Mouse (Mus musculus) kidney, embryonic 14.5 days (tissue): ENCODE data around the gene Tmem175. TPM values are rescaled to one million over a fixed set of nuclear protein-coding genes. Genes with fewer than 3 reads are reported as not detected.
A peak's percentile ranks its signal among the peaks of the same experiment; 100 is the strongest.

Experiments used
- ATAC-seq: fragments of 200-750 bp; cut with Nextera tagmentation; 2 replicates; pipeline ENCODE4 v1.8.0; 2017; ENCODE audit warnings: moderate number of reproducible peaks, mild to moderate bottlenecking, moderate TSS enrichment, moderate library complexity; ENCODE audit not compliant: low FRiP score, low TSS enrichment
- H3K27ac ChIP-seq: fragments of 300-500 bp; sonication (generic); 2 replicates; pipeline ENCODE4 v1.5.1; 2014; ENCODE audit warnings: low read depth, mild to moderate bottlenecking, low read length, moderate library complexity, mixed read lengths
- H3K27me3 ChIP-seq: fragments of 300-500 bp; sonication (generic); 2 replicates; pipeline ENCODE4 v1.6.1; 2014; ENCODE audit warnings: mild to moderate bottlenecking, low read length; ENCODE audit not compliant: control insufficient read depth, insufficient read depth
- H3K36me3 ChIP-seq: fragments of 300-500 bp; sonication (generic); 2 replicates; pipeline ENCODE4 v1.6.1; 2014; ENCODE audit warnings: low read length, mixed read lengths; ENCODE audit not compliant: control insufficient read depth, insufficient read depth
- H3K4me1 ChIP-seq: fragments of 300-500 bp; sonication (generic); 2 replicates; pipeline ENCODE4 v1.6.1; 2014; ENCODE audit warnings: low read length, mixed read lengths; ENCODE audit not compliant: control insufficient read depth, insufficient read depth
- H3K4me2 ChIP-seq: fragments of 300-500 bp; sonication (generic); replicated peaks from 2 replicates; pipeline ENCODE4 v1.6.1; 2014; ENCODE audit warnings: low read depth, mild to moderate bottlenecking, low read length
- H3K4me3 ChIP-seq: fragments of 300-500 bp; sonication (generic); 2 replicates; pipeline ENCODE4 v1.5.1; 2014; ENCODE audit warnings: mild to moderate bottlenecking, low read length
- H3K9ac ChIP-seq: fragments of 300-500 bp; sonication (generic); 2 replicates; pipeline ENCODE4 v1.6.1; 2014; ENCODE audit warnings: low read depth, mild to moderate bottlenecking, low read length, moderate library complexity
- H3K9me3 ChIP-seq: fragments of 300-500 bp; sonication (generic); 2 replicates; pipeline ENCODE4 v1.6.1; 2016; ENCODE audit warnings: low read length; ENCODE audit not compliant: control insufficient read depth
- whole genome bisulfite sequencing: fragments of 180-500 bp; shearing (Covaris S2); extraction: QIAGEN DNeasy Blood & Tissue Kit; methylation state at CpG from one replicate; pipeline ENCODE4 v1.1.7; 2014; 5-methylcytosine and 5-hydroxymethylcytosine counted together
- polyA plus RNA-seq: library from polyadenylated mRNA; unstranded; fragments of >200 nt; fragmentation: Nextera tagmentation; extraction: Ambion mirVana; gene quantifications from 2 replicates; pipeline ENCODE4 v1.2.1, GENCODE M21; 2014

The Tmem175 gene
- polyA plus RNA-seq, 1 experiment from 2014 or later = 29.0 TPM

GRCm38 (mm10) chr5:108659698-108660631, 30.4 kb downstream of the Tmem175 start, which contains the start of gene Idua:
Gene Idua, plus strand, starts transcription at chr5:108660331.
- Histone ChIP-seq H3K27ac (no peak within 1 kb of the TSS), H3K27me3 (no peaks in the 10 kb centered on the region), H3K36me3 (peaks cover 20% of the 10 kb centered on the region), H3K9ac (peak within 1 kb of the TSS; percentile 78), H3K4me1 (peaks cover 13% of the 10 kb centered on the region), H3K4me2 (peak within 1 kb of the TSS; percentile 92), H3K9me3 (no peaks in the 10 kb centered on the region), H3K4me3 (peak within 1 kb of the TSS; percentile 71)
- peak; percentile 50 for ATAC-seq
- WGBS = 11% methylated on average over 24 of the region's 24 CpGs

- Histone ChIP-seq H3K4me1 (peaks cover 13% of the 10 kb centered on the region), H3K27me3 (no peaks in the 10 kb centered on the region), H3K4me3 (peak overlapping the region; percentile 71), H3K9me3 (no peaks in the 10 kb centered on the region), H3K27ac (no peak overlapping the region), H3K4me2 (peak overlapping the region; percentile 92), H3K9ac (peak overlapping the region; percentile 78), H3K36me3 (peaks cover 12% of the 10 kb centered on the region)
- 13% methylated on average over 36 of the region's 36 CpGs for WGBS
- peak; percentile 100 for ATAC-seq
Measured at GRCm38 (mm10) chr5:108660632-108661268, 31.2 kb downstream of the Tmem175 start.

- peaks cover 3% of the 10 kb centered on the region; the same call in 1 of the 2 replicates for H3K27me3 ChIP-seq
- peaks cover 13% of the 10 kb centered on the region for H3K4me1 ChIP-seq
- no peak overlapping the region for H3K4me2 ChIP-seq
- no peak for ATAC-seq
- no peak overlapping the region for H3K27ac ChIP-seq
- H3K4me3 ChIP-seq = no peak overlapping the region
- H3K9ac ChIP-seq = no peak overlapping the region
- H3K36me3 ChIP-seq = no peaks in the 10 kb centered on the region
- H3K9me3 ChIP-seq = no peaks in the 10 kb centered on the region
- 90% methylated on average over 4 of the region's 4 CpGs for WGBS
Measured at GRCm38 (mm10) chr5:108662772-108663171, 33.2 kb downstream of the Tmem175 start.

GRCm38 (mm10) chr5:108665066-108665465, 35.5 kb downstream of the Tmem175 start:
- 43% methylated on average over 3 of the region's 3 CpGs for WGBS
- Histone ChIP-seq H3K27me3 (peaks cover 3% of the 10 kb centered on the region; the same call in 1 of the 2 replicates), H3K36me3 (no peaks in the 10 kb centered on the region), H3K27ac (no peak overlapping the region), H3K4me1 (peaks cover 5% of the 10 kb centered on the region), H3K4me3 (no peak overlapping the region), H3K4me2 (no peak overlapping the region), H3K9ac (no peak overlapping the region), H3K9me3 (no peaks in the 10 kb centered on the region)
- no peak for ATAC-seq

GRCm38 (mm10) chr5:108667370-108667769, 37.8 kb downstream of the Tmem175 start:
- no peak overlapping the region for H3K9ac ChIP-seq
- 0 out of 2 replicates have a peak, but pooled peaks cover 4% of the 10 kb centered on the region for H3K4me1 ChIP-seq
- H3K36me3 ChIP-seq = 0 out of 2 replicates have a peak, but pooled peaks cover 2% of the 10 kb centered on the region
- no peak overlapping the region for H3K4me3 ChIP-seq
- ATAC-seq = no peak
- no peak overlapping the region for H3K27ac ChIP-seq
- 71% methylated on average over 2 of the region's 2 CpGs for WGBS
- H3K27me3 ChIP-seq = peaks cover 3% of the 10 kb centered on the region; the same call in 1 of the 2 replicates
- H3K9me3 ChIP-seq = no peaks in the 10 kb centered on the region
- no peak overlapping the region for H3K4me2 ChIP-seq

- H3K9me3 ChIP-seq = no peaks in the 10 kb centered on the region
- peaks cover 3% of the 10 kb centered on the region; the same call in 1 of the 2 replicates for H3K27me3 ChIP-seq
- H3K4me3 ChIP-seq = peak overlapping the region; percentile 57
- ATAC-seq = no peak
- H3K27ac ChIP-seq = no peak overlapping the region
- WGBS = 13% methylated on average over 3 of the region's 3 CpGs
- H3K4me2 ChIP-seq = peak overlapping the region; percentile 78
- H3K36me3 ChIP-seq = 0 out of 2 replicates have a peak, but pooled peaks cover 4% of the 10 kb centered on the region
- H3K4me1 ChIP-seq = 0 out of 2 replicates have a peak, but pooled peaks cover 4% of the 10 kb centered on the region
- peak overlapping the region; percentile 71; the same call in 1 of the 2 replicates for H3K9ac ChIP-seq
Measured at GRCm38 (mm10) chr5:108668387-108668932, 38.9 kb downstream of the Tmem175 start.

GRCm38 (mm10) chr5:108668977-108669936, 39.7 kb downstream of the Tmem175 start, which contains the start of gene Dgkq:
Gene Dgkq, minus strand, starts transcription at chr5:108669672.
- H3K36me3 ChIP-seq = 0 out of 2 replicates have a peak, but pooled peaks cover 4% of the 10 kb centered on the region
- ATAC-seq = peak; percentile 89
- H3K4me1 ChIP-seq = 0 out of 2 replicates have a peak, but pooled peaks cover 4% of the 10 kb centered on the region
- 6% methylated on average over 43 of the region's 43 CpGs for WGBS
- H3K9ac ChIP-seq = peak within 1 kb of the TSS; percentile 71
- H3K9me3 ChIP-seq = no peaks in the 10 kb centered on the region
- H3K4me3 ChIP-seq = peak within 1 kb of the TSS; percentile 57
- peak within 1 kb of the TSS; percentile 73 for H3K27ac ChIP-seq
- H3K27me3 ChIP-seq = peaks cover 3% of the 10 kb centered on the region; the same call in 1 of the 2 replicates
- H3K4me2 ChIP-seq = peak within 1 kb of the TSS; percentile 78
